Mouse (Mus musculus) megakaryocyte, embryonic 14.5 days (primary cell): ENCODE measurements around the gene Tnpo2. TPM values are rescaled to one million over a fixed set of nuclear protein-coding genes. Genes with fewer than 3 reads are reported as not detected.

Experiments
- H3K27me3 ChIP-seq: replicated peaks from 2 replicates; pipeline ENCODE3; 2012; ENCODE audit warnings: inconsistent platforms
- H3K36me3 ChIP-seq: replicated peaks from 2 replicates; pipeline ENCODE3; 2012; ENCODE audit warnings: low read length, inconsistent platforms, mixed read lengths
- H3K4me1 ChIP-seq: 2 replicates; pipeline ENCODE4 v1.6.1; 2012; ENCODE audit warnings: inconsistent platforms
- H3K4me3 ChIP-seq: replicated peaks from 2 replicates; pipeline ENCODE3; 2012; ENCODE audit warnings: moderate library complexity, mild to moderate bottlenecking, inconsistent platforms
- H3K9me3 ChIP-seq: 2 replicates; pipeline ENCODE4 v1.6.1; 2012; ENCODE audit warnings: inconsistent platforms
- FLI1 ChIP-seq: IDR thresholded peaks from 2 replicates; pipeline ENCODE4 v1.6.1; 2012; ENCODE audit warnings: low read length, inconsistent platforms, mixed read lengths
- GATA1 ChIP-seq: IDR thresholded peaks from 3 replicates; pipeline ENCODE4 v1.6.1; 2012; ENCODE audit warnings: mixed read lengths, low read length, inconsistent platforms, borderline replicate concordance
- polyA plus RNA-seq: library from polyadenylated mRNA; stranded (reverse); fragments of >175 nt; gene quantifications from 2 replicates; pipeline ENCODE4 v1.2.3, GENCODE M21; 2012; ENCODE audit warnings: low replicate concordance; ENCODE audit not compliant: insufficient read depth

Tnpo2 gene
- polyA plus RNA-seq, 1 experiment, result 5.1 TPM

GRCm38 (mm10) chr8:85096196-85096595 is 59.5 kb downstream of the Tnpo2 start:
- no peak for TF ChIP-seq GATA1
- no peak for TF ChIP-seq FLI1
- no peaks in the 10 kb centered on the region for H3K27me3 ChIP-seq
- no peak overlapping the region for H3K4me3 ChIP-seq
- peaks cover 21% of the 10 kb centered on the region for H3K4me1 ChIP-seq
- H3K9me3 ChIP-seq, result peaks cover 5% of the 10 kb centered on the region; the same call in 1 of the 2 replicates
- H3K36me3 ChIP-seq, result peaks cover 87% of the 10 kb centered on the region

DNA sequence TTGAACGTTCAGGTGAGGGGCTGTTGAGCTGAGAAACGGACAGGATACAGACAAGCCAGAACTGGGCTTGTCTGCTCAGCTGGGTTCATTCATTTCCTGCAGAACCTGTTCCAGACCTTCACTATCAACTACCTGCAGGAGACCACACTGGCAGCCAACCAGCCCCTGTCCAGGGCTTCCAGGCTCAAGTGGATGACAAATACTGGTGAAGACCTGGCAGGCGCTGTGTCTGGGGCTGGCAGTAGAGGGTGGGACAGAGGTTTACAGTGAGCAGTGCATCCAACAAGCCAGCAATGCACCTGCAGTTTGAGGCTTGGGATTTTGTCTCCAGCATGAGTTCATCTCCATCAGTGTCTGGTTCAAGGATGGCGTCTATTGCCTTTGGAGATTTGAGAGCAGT is 60.1 kb downstream of the Tnpo2 start:
- H3K9me3 ChIP-seq, result peaks cover 10% of the 10 kb centered on the region; the same call in 1 of the 2 replicates
- H3K27me3 ChIP-seq, result no peaks in the 10 kb centered on the region
- TF ChIP-seq GATA1, result no peak
- no peak for TF ChIP-seq FLI1
- no peak overlapping the region for H3K4me3 ChIP-seq
- peaks cover 15% of the 10 kb centered on the region for H3K4me1 ChIP-seq
- H3K36me3 ChIP-seq, result peaks cover 80% of the 10 kb centered on the region

GRCm38 (mm10) chr8:85100076-85100665 is 63.5 kb downstream of the Tnpo2 start:
- peaks cover 16% of the 10 kb centered on the region; the same call in 1 of the 2 replicates for H3K9me3 ChIP-seq
- H3K36me3 ChIP-seq, result peaks cover 47% of the 10 kb centered on the region
- H3K27me3 ChIP-seq, result no peaks in the 10 kb centered on the region
- no peak overlapping the region for H3K4me3 ChIP-seq
- peaks cover 13% of the 10 kb centered on the region for H3K4me1 ChIP-seq
- TF ChIP-seq GATA1, result no peak
- TF ChIP-seq FLI1, result no peak

Other genes starting within 250 kb of the Tnpo2 start
- gene Nfix, start 236.6 kb upstream of the Tnpo2 start, polyA plus RNA-seq, result 18.4 and 27.4 TPM in 2 replicates
- 3.1 TPM in 1 of 2 replicates, not detected in the other for gene Dand5, start 214.1 kb upstream of the Tnpo2 start, polyA plus RNA-seq
- gene Gadd45gip1, start 205.4 kb upstream of the Tnpo2 start, polyA plus RNA-seq, result 37.4 and 49.3 TPM in 2 replicates
- 338 and 623 TPM in 2 replicates for gene Rad23a, start 196.2 kb upstream of the Tnpo2 start, polyA plus RNA-seq
- 235 and 510 TPM in 2 replicates for gene Calr, start 190.0 kb upstream of the Tnpo2 start, polyA plus RNA-seq
- 30.7 and 64.8 TPM in 2 replicates for gene Farsa, start 179.9 kb upstream of the Tnpo2 start, polyA plus RNA-seq
- 24.3 and 63.0 TPM in 2 replicates for gene Syce2, start 164.8 kb upstream of the Tnpo2 start, polyA plus RNA-seq
- 13.9 and 24.1 TPM in 2 replicates for gene Gcdh, start 143.0 kb upstream of the Tnpo2 start, polyA plus RNA-seq
- gene Klf1, start 135.0 kb upstream of the Tnpo2 start, polyA plus RNA-seq, result 7.9 and 11.9 TPM in 2 replicates
- 3.5 and 13.5 TPM in 2 replicates for gene Dnase2a, start 128.4 kb upstream of the Tnpo2 start, polyA plus RNA-seq
- gene Mast1, start 99.6 kb upstream of the Tnpo2 start, polyA plus RNA-seq, result 0.20 TPM in 1 of 2 replicates, not detected in the other
- not detected in 2 replicates for gene Rtbdn, start 89.9 kb upstream of the Tnpo2 start, polyA plus RNA-seq
- gene Gm49661, start 67.5 kb upstream of the Tnpo2 start, polyA plus RNA-seq, result not detected in 2 replicates
- gene Prdx2, start 67.3 kb upstream of the Tnpo2 start, polyA plus RNA-seq, result 68.6 and 73.1 TPM in 2 replicates
- 248 and 286 TPM in 2 replicates for gene Rnaseh2a, start 67.1 kb upstream of the Tnpo2 start, polyA plus RNA-seq
- 743 and 797 TPM in 2 replicates for gene Junb, start 58.2 kb upstream of the Tnpo2 start, polyA plus RNA-seq
- 7.3 and 8.9 TPM in 2 replicates for gene Hook2, start 46.3 kb upstream of the Tnpo2 start, polyA plus RNA-seq
- 0.27 TPM in 1 of 2 replicates, not detected in the other for gene Best2, start 22.4 kb upstream of the Tnpo2 start, polyA plus RNA-seq
- gene Asna1, start 11.6 kb upstream of the Tnpo2 start, polyA plus RNA-seq, result 103 and 181 TPM in 2 replicates
- 123 and 539 TPM in 2 replicates for gene Trir, start 10.1 kb upstream of the Tnpo2 start, polyA plus RNA-seq
- gene Fbxw9, start 23.1 kb downstream of the Tnpo2 start, polyA plus RNA-seq, result 14.6 and 15.5 TPM in 2 replicates
- 8.7 TPM in 1 of 2 replicates, not detected in the other for gene Gm5741, start 31.1 kb downstream of the Tnpo2 start, polyA plus RNA-seq
- gene Dhps, start 34.8 kb downstream of the Tnpo2 start, polyA plus RNA-seq, result 43.5 and 103 TPM in 2 replicates
- gene Wdr83os, start 43.8 kb downstream of the Tnpo2 start, polyA plus RNA-seq, result 8.8 and 10.6 TPM in 2 replicates
- gene Wdr83, start 44.4 kb downstream of the Tnpo2 start, polyA plus RNA-seq, result 19.7 TPM in 1 of 2 replicates, not detected in the other
- 3.8 and 26.4 TPM in 2 replicates for gene Man2b1, start 46.4 kb downstream of the Tnpo2 start, polyA plus RNA-seq
- not detected in 2 replicates for gene Zfp791, start 86.2 kb downstream of the Tnpo2 start, polyA plus RNA-seq
- not detected in 2 replicates for gene Cks1brt, start 115.0 kb downstream of the Tnpo2 start, polyA plus RNA-seq
- not detected in 2 replicates for gene Olfr371, start 189.1 kb downstream of the Tnpo2 start, polyA plus RNA-seq